Mouse (Mus musculus) right cerebral cortex, adult 2 months (tissue): Measurements from ENCODE around the gene Nek6.

Experiments used
- DNase-seq, 2 experiments: peaks; one replicate each; pipeline ENCODE4 v3.0.0; 2021 to 2022; ENCODE audit warnings: low spot score in 2 of 2

Gene Nek6

GRCm38 (mm10) chr2:38536331-38536731 lies 24.9 kb downstream of the Nek6 start:
- peak; percentile 77 to 82 for DNase-seq

DNA sequence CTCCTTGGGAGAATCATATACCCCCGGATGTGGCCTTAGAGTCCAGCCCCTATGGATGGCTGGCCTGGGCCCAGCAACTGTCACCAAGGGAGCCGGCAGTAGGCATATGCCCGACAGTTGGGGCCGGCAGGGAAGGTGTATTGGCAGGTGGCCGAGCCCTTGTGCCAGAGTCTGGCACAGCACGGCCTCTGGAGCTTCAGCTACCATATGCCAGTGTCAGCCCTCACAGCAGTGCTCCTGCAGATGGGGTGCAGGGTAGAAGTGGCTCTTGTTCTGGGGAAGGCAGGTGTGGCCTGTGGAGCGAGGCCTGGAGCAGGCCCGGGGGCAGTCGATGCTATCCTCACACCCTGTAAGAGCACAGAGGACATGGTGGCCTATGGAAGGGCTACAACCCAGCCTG lies 28.2 kb downstream of the Nek6 start:
- no peak for DNase-seq

- no peak for DNase-seq
Observed at GRCm38 (mm10) chr2:38540666-38541065, 29.2 kb downstream of the Nek6 start.

- DNase-seq = no peak
Observed at GRCm38 (mm10) chr2:38541101-38541500, 29.7 kb downstream of the Nek6 start.

DNA sequence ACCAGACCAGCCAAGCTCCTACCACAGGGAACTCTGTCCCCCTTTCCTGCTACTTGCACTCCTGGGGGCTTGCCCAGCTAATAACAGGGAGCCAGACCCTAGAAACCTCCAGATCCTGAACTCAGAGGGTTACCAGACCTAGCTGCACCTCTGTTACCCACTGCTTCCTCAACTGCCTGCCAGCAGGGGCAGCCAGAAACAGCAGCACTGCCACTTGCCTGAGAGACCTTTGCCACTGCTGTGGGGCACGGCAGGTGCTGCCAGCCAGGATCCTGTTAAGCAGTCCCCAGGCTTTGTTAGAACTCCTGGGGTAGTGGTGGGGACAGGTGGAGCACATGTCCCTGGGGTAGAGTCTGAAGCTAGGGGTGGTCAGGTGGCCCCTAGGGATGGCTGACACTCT lies 30.1 kb downstream of the Nek6 start:
- DNase-seq = no peak

- no peak for DNase-seq
Observed at GRCm38 (mm10) chr2:38542366-38542765, 30.9 kb downstream of the Nek6 start.

DNA sequence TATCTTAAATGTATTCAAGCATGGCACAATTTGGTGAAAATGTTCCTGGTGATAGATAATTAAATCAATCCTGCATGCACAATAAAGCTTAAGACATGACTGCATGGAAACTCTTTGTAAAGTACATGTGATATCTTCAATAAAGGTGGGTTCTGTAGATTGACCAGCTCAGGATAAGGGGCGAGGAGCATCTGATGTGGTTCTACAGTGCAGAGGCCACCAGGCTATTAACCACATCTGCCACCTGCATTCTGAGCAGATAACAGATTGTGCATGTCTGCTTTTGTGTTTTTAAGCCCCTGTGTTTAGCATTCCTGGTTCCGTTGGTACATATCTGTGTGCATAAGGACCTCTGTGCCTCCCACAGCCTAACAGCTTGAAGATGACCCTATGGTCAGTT lies 31.7 kb downstream of the Nek6 start:
- DNase-seq = no peak

GRCm38 (mm10) chr2:38544341-38544740 lies 32.9 kb downstream of the Nek6 start:
- no peak for DNase-seq

GRCm38 (mm10) chr2:38544982-38545381 lies 33.5 kb downstream of the Nek6 start:
- DNase-seq = no peak

DNA sequence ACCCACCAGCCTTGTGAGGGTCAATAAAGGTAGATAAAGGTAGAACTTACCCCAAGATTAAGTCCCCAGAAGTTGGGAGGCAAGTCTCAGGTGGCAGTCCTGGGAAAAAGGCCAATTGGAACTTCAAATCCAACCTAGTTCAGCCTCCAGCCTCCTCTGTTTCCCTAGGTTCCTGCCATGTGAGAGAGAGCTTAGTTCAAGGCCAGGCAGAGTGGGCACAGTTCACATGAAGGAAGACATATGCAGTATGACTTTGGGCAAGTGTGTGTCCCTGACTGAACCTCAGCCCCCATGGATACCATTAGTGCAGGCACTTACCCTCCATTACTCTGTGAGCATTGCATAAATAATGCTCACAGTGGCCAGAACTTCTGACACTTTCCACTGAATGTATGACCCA lies 34.3 kb downstream of the Nek6 start:
- no peak for DNase-seq

DNA sequence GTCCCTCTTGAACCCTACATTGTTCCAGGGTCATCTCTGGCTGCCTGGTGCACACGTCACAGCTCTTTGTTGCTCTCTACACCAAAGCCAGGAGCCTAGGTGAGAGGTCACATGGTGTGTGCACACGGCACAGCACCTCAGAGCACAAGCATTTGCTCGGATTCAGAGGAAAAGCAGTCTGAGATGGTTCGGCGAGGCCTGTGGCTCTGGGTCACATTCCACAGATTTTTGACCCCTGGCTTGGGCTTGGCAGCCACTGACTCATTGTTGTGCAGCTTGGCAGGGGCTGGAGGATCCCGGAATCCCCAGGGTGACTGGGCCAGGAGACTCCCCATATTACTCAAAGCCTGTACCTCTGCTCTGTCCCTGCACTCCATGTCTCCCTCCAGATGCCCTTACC lies 34.8 kb downstream of the Nek6 start:
- DNase-seq = no peak

GRCm38 (mm10) chr2:38546748-38547147 lies 35.3 kb downstream of the Nek6 start:
- DNase-seq = no peak

GRCm38 (mm10) chr2:38547793-38548517 lies 36.5 kb downstream of the Nek6 start:
- no peak for DNase-seq

GRCm38 (mm10) chr2:38552004-38552443 lies 40.6 kb downstream of the Nek6 start:
- no peak for DNase-seq

DNA sequence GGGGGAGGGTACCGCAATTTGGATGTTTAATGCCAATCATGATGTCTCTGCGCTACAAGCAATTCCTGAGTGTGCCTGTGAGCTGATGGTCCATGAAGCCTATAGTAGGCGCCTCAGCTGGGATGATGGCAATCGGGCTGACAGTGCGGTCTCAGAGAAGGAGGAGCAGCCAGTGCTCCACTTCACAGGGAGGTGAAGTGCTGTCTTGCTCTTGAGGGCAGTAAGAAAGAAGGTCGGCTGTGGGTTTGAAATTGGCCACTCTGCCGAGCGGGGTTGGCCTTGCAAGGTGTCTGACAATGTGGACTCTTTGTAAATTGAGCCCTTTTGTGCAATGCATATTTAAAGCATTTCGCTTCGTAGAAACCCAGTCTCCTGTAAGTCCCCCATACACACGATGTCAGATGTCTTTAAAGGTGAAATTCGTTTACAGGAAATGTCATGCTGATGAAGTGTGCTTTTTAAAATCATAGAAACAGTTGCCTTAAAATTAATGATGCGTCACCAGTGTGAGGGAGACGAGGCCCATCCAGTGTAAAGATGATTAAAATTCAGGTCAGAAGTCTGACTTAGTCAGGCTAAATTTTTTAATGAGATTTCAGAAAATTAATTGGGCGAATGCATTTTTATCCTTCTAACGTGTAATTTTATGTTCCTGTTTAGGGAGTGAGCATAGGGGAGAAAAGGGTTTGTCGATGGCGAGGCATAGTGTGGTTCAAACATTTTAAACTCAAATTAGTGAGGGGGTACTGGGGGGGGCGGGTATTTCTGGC lies 43.0 kb downstream of the Nek6 start:
- no peak for DNase-seq

DNA sequence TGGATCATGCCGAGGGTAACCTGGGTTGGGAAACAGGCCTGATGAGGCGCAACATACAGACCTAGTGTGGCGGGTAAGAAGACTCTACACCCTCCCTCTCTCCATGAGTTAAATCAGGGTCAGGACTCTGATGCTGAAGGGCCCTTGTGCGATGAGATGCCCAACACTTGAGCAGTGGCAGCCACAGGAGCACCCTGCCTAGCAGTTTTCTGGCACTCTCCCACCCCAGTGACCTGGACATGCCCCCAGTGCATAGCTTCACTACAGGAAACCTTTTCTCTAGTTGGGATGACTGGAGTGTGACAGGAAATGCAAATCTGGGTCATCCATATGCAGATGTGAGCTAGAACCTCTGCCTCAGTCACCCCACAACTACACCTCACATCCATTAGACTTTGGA lies 44.2 kb downstream of the Nek6 start:
- DNase-seq = no peak

DNA sequence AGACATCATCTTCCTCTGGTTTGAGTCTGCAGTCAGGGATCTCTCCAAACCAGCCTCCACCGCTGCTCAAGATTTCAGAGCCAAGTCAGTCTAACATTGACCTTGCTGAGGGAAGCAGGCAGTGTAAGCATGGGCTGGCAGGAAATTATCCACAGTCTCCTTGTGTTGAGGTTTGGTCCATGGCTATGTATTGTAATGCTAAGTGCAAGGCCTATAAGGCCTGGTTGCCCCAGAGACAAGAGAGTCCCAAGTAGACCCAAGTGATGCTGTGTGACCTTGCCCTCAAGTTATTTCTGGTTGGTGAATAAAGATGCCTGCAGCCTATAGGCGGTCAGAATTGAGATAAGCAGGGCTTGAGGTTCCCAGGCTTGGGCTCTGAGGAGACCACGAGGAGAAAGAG lies 45.3 kb downstream of the Nek6 start:
- no peak for DNase-seq

DNA sequence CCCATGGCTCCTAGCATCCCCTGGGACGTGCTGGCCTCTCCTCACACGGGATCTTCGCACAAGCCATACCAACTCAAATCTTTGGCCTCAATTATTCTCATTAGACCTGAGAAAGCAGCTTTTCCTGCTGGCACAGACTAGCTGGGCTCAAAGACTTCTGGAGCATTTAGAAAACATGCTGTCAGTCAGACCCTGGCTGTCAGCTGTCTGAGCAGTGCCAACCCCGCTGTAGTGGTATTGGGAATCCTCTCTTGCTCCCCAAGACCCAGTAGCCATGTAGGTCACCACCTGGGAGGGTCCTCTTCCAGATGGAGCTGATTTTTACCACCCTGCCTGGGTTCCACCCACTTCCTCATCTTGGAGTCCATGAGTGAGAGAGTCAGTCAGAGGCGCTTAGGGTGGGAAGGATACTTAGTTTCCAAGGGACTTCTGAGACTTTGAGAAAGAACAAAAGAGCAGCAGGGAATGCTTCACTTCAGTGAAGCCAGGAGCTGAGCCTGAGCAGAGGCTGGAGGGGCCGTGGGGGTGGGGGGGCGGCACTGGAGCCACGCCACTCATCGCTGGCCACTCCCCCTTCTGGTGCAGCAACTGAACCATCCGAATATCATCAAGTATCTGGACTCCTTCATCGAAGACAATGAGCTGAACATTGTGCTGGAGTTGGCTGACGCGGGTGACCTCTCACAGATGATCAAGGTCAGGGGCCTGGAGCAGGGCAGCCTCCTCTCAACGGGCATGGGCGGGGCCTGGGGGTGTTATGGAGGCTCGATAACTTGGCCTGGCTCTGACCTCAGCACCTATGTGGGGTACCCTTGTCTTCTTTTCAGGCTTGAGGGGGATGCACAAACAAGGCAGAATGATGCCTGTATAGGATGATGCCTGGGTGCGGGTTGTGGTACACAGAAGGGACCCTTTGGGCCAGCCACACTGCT lies 49.1 kb downstream of the Nek6 start:
- DNase-seq = no peak

GRCm38 (mm10) chr2:38562596-38562995 lies 51.2 kb downstream of the Nek6 start:
- no peak for DNase-seq

DNA sequence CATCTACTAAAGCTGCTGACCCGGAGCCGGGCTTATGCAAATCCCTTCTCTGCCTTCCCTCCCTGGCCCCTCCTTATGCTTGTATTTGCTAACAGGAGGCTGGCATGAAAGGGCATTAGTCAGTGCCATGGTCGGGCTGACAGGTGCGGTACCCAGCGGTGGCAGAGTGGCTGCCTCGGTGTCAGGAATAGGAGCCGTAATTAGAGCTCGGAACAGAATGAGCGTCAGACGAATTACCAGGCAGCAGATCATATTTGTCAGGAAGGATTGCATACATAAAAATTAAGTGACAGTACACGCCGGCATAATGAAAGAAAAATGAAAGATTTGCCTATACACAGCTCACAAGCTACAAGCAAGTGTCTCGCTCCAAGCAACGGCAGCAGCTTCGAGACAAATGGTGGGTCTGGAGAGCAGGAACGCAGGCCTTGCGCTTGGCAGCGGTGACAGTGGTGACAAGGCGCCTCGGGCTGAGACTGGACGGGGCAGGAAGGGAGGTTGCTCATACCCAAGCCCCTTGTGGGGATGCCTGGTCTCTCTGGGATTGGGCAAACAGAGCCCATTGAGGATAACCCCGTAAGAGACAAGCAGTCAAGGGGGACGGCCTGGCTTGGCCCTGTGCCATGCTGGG lies 60.6 kb downstream of the Nek6 start:
- DNase-seq = no peak

GRCm38 (mm10) chr2:38574697-38575096 lies 63.3 kb downstream of the Nek6 start:
- DNase-seq = no peak
